Comparison of ENCODE assay signal across 23 mouse cellular contexts in the genomic region with DNA sequence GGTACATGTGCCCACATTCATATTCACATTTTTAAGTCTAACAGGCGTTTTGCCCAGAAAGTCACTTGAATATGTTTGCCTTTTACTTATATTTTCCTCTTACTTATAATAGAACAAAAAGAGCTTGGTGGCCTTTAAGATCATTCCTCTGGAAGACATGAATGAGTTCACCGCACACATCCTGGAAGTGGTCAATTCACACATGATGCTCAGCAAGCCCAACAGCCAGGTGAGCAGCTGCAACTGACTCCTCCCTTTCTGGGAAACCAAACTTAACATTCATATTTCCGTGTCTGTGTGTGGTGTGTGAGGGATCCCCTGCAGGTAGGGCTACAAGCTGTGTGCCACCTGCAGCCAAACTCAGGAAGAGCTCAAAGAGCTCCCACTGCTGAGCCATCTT.
"Had no signal": no experiment of that assay in that cellular context is flagged by ENCODE, and none has a peak within 500 bp of the region (broad histone marks: within the 10 kb centered on the region; RNA-seq: fewer than 3 reads in every experiment).

No protein-coding gene starts in this region.

- H3K4me2 ChIP-seq: heart, embryonic 11.5 days; heart, embryonic 13.5 days; heart, embryonic 15.5 days; hindbrain, embryonic 12.5 days; hindbrain, embryonic 14.5 days; limb, embryonic 12.5 days; liver, embryonic 12.5 days had no signal

- H3K27me3 ChIP-seq: heart, embryonic 13.5 days; heart, embryonic 15.5 days; hindbrain, embryonic 12.5 days; limb, embryonic 12.5 days; liver, embryonic 12.5 days had no signal

- DNase-seq: gastrocnemius, postnatal 14 days; gastrocnemius, postnatal 36 days; heart, adult 2 months; heart, postnatal 4 days; kidney, adult 18-20 months; kidney, adult 8-10 months; kidney, postnatal 10 days; kidney, postnatal 25 days; kidney, postnatal 4 days; liver had no signal

- H3K27ac ChIP-seq: heart, adult 2 months; heart, embryonic 13.5 days; heart, embryonic 15.5 days; hindbrain, embryonic 10.5 days; hindbrain, embryonic 12.5 days; hindbrain, embryonic 14.5 days; layer of hippocampus, adult 2 months; left cerebral cortex, adult 2 months; limb, embryonic 10.5 days; limb, embryonic 12.5 days; liver, embryonic 12.5 days had no signal

- H3K9me3 ChIP-seq: heart, embryonic 13.5 days; heart, embryonic 15.5 days; hindbrain, embryonic 10.5 days; hindbrain, embryonic 12.5 days; limb, embryonic 10.5 days; limb, embryonic 12.5 days; liver, embryonic 12.5 days had no signal

- H3K9ac ChIP-seq: heart, embryonic 13.5 days; heart, embryonic 15.5 days; hindbrain, embryonic 12.5 days; hindbrain, embryonic 14.5 days; limb, embryonic 12.5 days; liver, embryonic 12.5 days had no signal

- H3K4me1 ChIP-seq: heart, embryonic 13.5 days; heart, embryonic 15.5 days; hindbrain, embryonic 10.5 days; hindbrain, embryonic 12.5 days; limb, embryonic 10.5 days; limb, embryonic 12.5 days had no signal

- ATAC-seq: hindbrain, embryonic 16.5 days; intestine, embryonic 16.5 days; liver, embryonic 12.5 days had no signal

- H3K4me3 ChIP-seq: heart, adult 2 months; heart, embryonic 13.5 days; heart, embryonic 15.5 days; hindbrain, embryonic 10.5 days; hindbrain, embryonic 12.5 days; layer of hippocampus, adult 2 months; left cerebral cortex, adult 2 months; limb, embryonic 10.5 days; limb, embryonic 12.5 days; liver, embryonic 12.5 days had no signal
